Mouse (Mus musculus): ENCODE data around the gene Fbxo36. TPM values are rescaled to one million over a fixed set of nuclear protein-coding genes. Genes with fewer than 3 reads are reported as not detected.

Fbxo36 gene
- polyA plus RNA-seq, 1 experiment from 2014 or later: 10.2 TPM

- no peak overlapping the region for H3K9ac ChIP-seq (ENCODE audit: low read length)
- TF ChIP-seq CTCF (IDR thresholded peaks at IDR 0.05; ENCODE audit: low read depth) (no peak), EP300 (optimal IDR thresholded peaks at IDR 0.05) (no peak)
- no peak overlapping the region for H3K4me2 ChIP-seq (replicated peaks; ENCODE audit: low read depth)
- no peak overlapping the region for H3K27ac ChIP-seq (replicated peaks)
- WGBS: 94% methylated on average over 1 of the region's 1 CpGs
- H3K36me3 ChIP-seq (ENCODE audit: control insufficient read depth, insufficient read depth, low read length): no peaks in the 10 kb centered on the region
- H3K4me1 ChIP-seq (replicated peaks; ENCODE audit: control insufficient read depth, insufficient read depth): no peaks in the 10 kb centered on the region
- H3K4me3 ChIP-seq (ENCODE audit: low read depth, low read length): no peak overlapping the region
- DNase-seq (ENCODE audit: low spot score): no peak
- H3K9me3 ChIP-seq (ENCODE audit: control insufficient read depth, low read length): no peaks in the 10 kb centered on the region
- H3K27me3 ChIP-seq (ENCODE audit: control insufficient read depth, insufficient read depth, low read length): no peaks in the 10 kb centered on the region
- no peak for ATAC-seq (ENCODE audit: low FRiP score, low TSS enrichment)
These were observed 21.6 kb downstream of the Fbxo36 start for GRCm38 (mm10) chr1:84861255-84861630.

DNA sequence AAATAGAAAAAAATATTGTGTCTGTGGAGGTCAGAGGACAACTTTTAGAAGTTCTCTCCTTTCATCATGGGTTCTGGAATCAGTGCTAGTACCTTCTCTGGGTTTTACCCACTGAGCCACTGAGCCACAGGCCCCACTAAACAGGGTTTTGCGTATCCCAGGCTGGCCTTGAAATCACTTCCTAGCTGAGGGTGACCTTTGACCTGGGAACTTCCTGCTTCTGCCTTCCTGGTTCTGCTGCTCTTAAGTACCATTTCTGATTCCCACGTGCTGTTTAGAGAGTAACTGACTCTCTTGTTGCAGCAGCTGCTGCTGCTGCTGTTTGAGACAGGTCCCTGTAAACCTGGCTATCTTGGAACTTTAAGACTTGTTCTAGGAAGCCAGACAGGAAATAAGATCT is 25.0 kb downstream of the Fbxo36 start:
- Histone ChIP-seq H3K4me3 (ENCODE audit: low read depth, low read length) (no peak overlapping the region), H3K36me3 (ENCODE audit: control insufficient read depth, insufficient read depth, low read length) (no peaks in the 10 kb centered on the region), H3K9ac (ENCODE audit: low read length) (no peak overlapping the region), H3K4me1 (replicated peaks; ENCODE audit: control insufficient read depth, insufficient read depth) (no peaks in the 10 kb centered on the region), H3K27ac (replicated peaks) (no peak overlapping the region), H3K27me3 (ENCODE audit: control insufficient read depth, insufficient read depth, low read length) (no peaks in the 10 kb centered on the region), H3K4me2 (replicated peaks; ENCODE audit: low read depth) (no peak overlapping the region), H3K9me3 (ENCODE audit: control insufficient read depth, low read length) (no peaks in the 10 kb centered on the region)
- DNase-seq (ENCODE audit: low spot score) (no peak), ATAC-seq (ENCODE audit: low FRiP score, low TSS enrichment) (no peak)
- 55% methylated on average over 2 of the region's 2 CpGs for WGBS
- TF ChIP-seq EP300 (optimal IDR thresholded peaks at IDR 0.05): no peak
- TF ChIP-seq CTCF (IDR thresholded peaks at IDR 0.05; ENCODE audit: low read depth): no peak

DNA sequence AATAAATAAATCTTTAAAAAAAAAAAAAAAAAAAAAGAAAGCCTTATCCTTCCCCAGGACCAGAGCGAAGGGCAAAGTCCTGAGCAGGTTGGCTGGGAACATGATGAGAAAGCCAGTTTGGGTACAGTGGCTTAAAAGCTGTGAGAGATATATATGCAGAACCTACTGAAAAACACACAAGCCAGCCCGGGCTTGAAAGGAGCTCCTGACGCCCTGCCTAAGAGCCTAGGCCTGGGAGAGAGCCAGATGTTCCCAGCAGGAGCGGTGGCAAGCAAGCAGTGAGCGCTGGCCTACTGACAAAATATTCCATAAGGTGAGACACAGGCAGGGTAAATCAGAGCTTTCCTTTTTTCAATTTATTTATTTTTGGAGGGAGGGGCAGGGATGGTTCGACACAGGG is 26.6 kb downstream of the Fbxo36 start:
- Histone ChIP-seq H3K9me3 (ENCODE audit: control insufficient read depth, low read length) (no peaks in the 10 kb centered on the region), H3K9ac (ENCODE audit: low read length) (no peak overlapping the region), H3K4me3 (ENCODE audit: low read depth, low read length) (no peak overlapping the region), H3K27ac (replicated peaks) (no peak overlapping the region), H3K4me1 (replicated peaks; ENCODE audit: control insufficient read depth, insufficient read depth) (no peaks in the 10 kb centered on the region), H3K27me3 (ENCODE audit: control insufficient read depth, insufficient read depth, low read length) (no peaks in the 10 kb centered on the region), H3K4me2 (replicated peaks; ENCODE audit: low read depth) (no peak overlapping the region), H3K36me3 (ENCODE audit: control insufficient read depth, insufficient read depth, low read length) (no peaks in the 10 kb centered on the region)
- TF ChIP-seq EP300 (optimal IDR thresholded peaks at IDR 0.05): no peak
- DNase-seq (ENCODE audit: low spot score): no peak
- WGBS: 85% methylated on average over 6 of the region's 6 CpGs
- ATAC-seq (ENCODE audit: low FRiP score, low TSS enrichment): no peak

GRCm38 (mm10) chr1:84866706-84867230 is 27.1 kb downstream of the Fbxo36 start:
- DNase-seq (ENCODE audit: low spot score): no peak
- Histone ChIP-seq H3K27me3 (ENCODE audit: control insufficient read depth, insufficient read depth, low read length) (no peaks in the 10 kb centered on the region), H3K9ac (ENCODE audit: low read length) (no peak overlapping the region), H3K36me3 (ENCODE audit: control insufficient read depth, insufficient read depth, low read length) (no peaks in the 10 kb centered on the region), H3K4me3 (ENCODE audit: low read depth, low read length) (no peak overlapping the region), H3K27ac (replicated peaks) (no peak overlapping the region), H3K4me1 (replicated peaks; ENCODE audit: control insufficient read depth, insufficient read depth) (no peaks in the 10 kb centered on the region), H3K9me3 (ENCODE audit: control insufficient read depth, low read length) (no peaks in the 10 kb centered on the region), H3K4me2 (replicated peaks; ENCODE audit: low read depth) (no peak overlapping the region)
- no peak for ATAC-seq (ENCODE audit: low FRiP score, low TSS enrichment)
- no peak for TF ChIP-seq CTCF (IDR thresholded peaks at IDR 0.05; ENCODE audit: low read depth)
- TF ChIP-seq EP300 (optimal IDR thresholded peaks at IDR 0.05): no peak
- WGBS: 98% methylated on average over 3 of the region's 3 CpGs

- H3K4me3 ChIP-seq (ENCODE audit: low read depth, low read length): no peak overlapping the region
- no peaks in the 10 kb centered on the region for H3K36me3 ChIP-seq (ENCODE audit: control insufficient read depth, insufficient read depth, low read length)
- H3K4me2 ChIP-seq (replicated peaks; ENCODE audit: low read depth): no peak overlapping the region
- H3K27me3 ChIP-seq (ENCODE audit: control insufficient read depth, insufficient read depth, low read length): no peaks in the 10 kb centered on the region
- no peak for ATAC-seq (ENCODE audit: low FRiP score, low TSS enrichment)
- TF ChIP-seq EP300 (optimal IDR thresholded peaks at IDR 0.05): no peak
- no peak for TF ChIP-seq CTCF (IDR thresholded peaks at IDR 0.05; ENCODE audit: low read depth)
- H3K4me1 ChIP-seq (replicated peaks; ENCODE audit: control insufficient read depth, insufficient read depth): no peaks in the 10 kb centered on the region
- no peak for DNase-seq (ENCODE audit: low spot score)
- H3K9ac ChIP-seq (ENCODE audit: low read length): no peak overlapping the region
- no peaks in the 10 kb centered on the region for H3K9me3 ChIP-seq (ENCODE audit: control insufficient read depth, low read length)
- H3K27ac ChIP-seq (replicated peaks): no peak overlapping the region
These were observed 28.7 kb downstream of the Fbxo36 start for GRCm38 (mm10) chr1:84868311-84868710.

DNA sequence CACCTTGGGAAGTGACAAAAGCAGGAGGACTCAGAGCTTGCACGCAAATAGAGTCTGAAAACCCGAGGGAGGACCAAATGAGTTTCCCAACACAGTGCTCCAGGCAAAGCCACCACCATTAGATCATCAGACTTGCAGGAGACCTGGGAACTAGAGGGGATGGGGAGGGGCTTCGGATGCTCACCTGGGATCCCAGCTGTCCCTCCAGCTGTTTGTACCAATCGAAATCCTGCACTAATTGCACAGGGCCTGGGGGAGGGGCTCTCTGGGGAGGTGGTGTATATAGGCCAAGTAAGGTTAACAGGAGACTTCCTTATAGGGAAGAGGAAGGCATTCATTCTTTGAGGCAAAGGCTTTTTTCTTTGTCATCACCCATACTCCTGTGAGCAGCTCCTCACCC is 29.2 kb downstream of the Fbxo36 start:
- H3K36me3 ChIP-seq (ENCODE audit: control insufficient read depth, insufficient read depth, low read length): no peaks in the 10 kb centered on the region
- DNase-seq (ENCODE audit: low spot score) (no peak), ATAC-seq (ENCODE audit: low FRiP score, low TSS enrichment) (no peak)
- H3K9me3 ChIP-seq (ENCODE audit: control insufficient read depth, low read length): no peaks in the 10 kb centered on the region
- TF ChIP-seq CTCF (IDR thresholded peaks at IDR 0.05; ENCODE audit: low read depth) (no peak), EP300 (optimal IDR thresholded peaks at IDR 0.05) (no peak)
- H3K27me3 ChIP-seq (ENCODE audit: control insufficient read depth, insufficient read depth, low read length): no peaks in the 10 kb centered on the region
- no peak overlapping the region for H3K4me3 ChIP-seq (ENCODE audit: low read depth, low read length)
- H3K9ac ChIP-seq (ENCODE audit: low read length): no peak overlapping the region
- no peak overlapping the region for H3K27ac ChIP-seq (replicated peaks)
- 53% methylated on average over 4 of the region's 4 CpGs for WGBS
- H3K4me2 ChIP-seq (replicated peaks; ENCODE audit: low read depth): no peak overlapping the region
- H3K4me1 ChIP-seq (replicated peaks; ENCODE audit: control insufficient read depth, insufficient read depth): no peaks in the 10 kb centered on the region
